Comparison of ENCODE assay signal across 8 mouse cellular contexts in the genomic region with DNA sequence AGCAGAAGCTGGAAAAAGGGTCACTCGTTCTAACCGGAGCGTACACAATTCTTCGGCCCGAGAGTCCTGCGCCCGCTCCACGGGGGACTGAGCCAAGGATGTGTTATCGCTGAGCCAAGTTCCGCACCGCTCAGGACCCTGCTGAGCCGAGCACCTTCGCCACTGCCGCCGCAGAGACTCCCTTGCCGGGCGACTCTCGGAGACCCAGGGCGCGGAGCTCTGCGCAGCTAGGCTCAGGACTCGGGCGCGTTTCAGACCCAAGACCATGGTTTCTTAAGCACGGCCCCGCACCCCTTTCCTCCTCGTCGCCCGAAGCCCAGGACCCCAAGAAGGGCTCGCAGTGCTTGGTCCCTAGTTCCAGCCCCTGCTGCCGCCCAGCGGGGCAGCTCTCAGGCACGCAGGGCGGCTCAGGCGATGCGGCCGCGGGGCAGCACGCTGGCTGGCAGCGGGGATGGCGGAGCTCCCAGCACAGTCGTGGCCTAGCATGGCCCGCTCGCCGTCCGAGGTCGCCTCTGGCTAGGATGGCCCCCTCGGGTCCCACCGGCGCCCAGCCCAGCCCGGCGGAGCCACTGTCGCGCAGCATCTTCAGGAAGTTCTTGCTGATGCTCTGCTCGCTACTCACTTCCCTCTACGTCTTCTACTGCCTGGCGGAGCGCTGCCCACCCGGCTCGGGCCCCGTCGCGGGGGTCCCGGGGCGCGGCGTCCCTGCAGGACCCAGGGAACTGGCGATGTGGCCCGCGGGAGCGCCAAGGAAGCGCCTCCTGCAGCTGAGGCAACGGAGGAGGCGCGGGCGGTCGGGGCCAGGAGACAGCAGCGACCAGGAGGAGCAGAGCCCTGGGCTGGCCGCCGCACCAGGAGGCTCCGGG. TPM values are rescaled to one million over a fixed set of nuclear protein-coding genes. Genes with fewer than 3 reads are reported as not detected.
DNase-seq lines count a peak whose midpoint lies in the region; ATAC-seq and TF ChIP-seq lines count a peak whose summit lies in the region.

No protein-coding gene starts in this region.

- no peaks in the 10 kb centered on the region for H3K36me3 ChIP-seq in liver, embryonic 16.5 days (ENCODE audit: control insufficient read depth, insufficient read depth)
- no peaks in the 10 kb centered on the region for H3K36me3 ChIP-seq in neural tube, embryonic 11.5 days (ENCODE audit: control insufficient read depth, insufficient read depth, low read length)

- H3K27ac ChIP-seq in left cerebral cortex, adult 2 months = peak overlapping the region; percentile 19; the same call in 1 of the 2 replicates
- no peak overlapping the region for H3K27ac ChIP-seq in liver, embryonic 16.5 days (ENCODE audit: low read length)
- peak overlapping the region; percentile 67 for H3K27ac ChIP-seq in neural tube, embryonic 11.5 days (ENCODE audit: low read depth, low read length)

- peaks cover 29% of the 10 kb centered on the region for H3K27me3 ChIP-seq in liver, embryonic 16.5 days (ENCODE audit: control insufficient read depth, insufficient read depth, low read depth, low read length)
- H3K27me3 ChIP-seq in neural tube, embryonic 11.5 days (ENCODE audit: control insufficient read depth, insufficient read depth, low read length) = no peaks in the 10 kb centered on the region

- peak overlapping the region; percentile 26 for H3K9ac ChIP-seq in liver, embryonic 16.5 days (ENCODE audit: low read depth, low read length)
- peak overlapping the region; percentile 82 for H3K9ac ChIP-seq in neural tube, embryonic 11.5 days (ENCODE audit: low read length)

- under 1% methylated on average over 81 of the region's 81 CpGs for WGBS in liver, embryonic 16.5 days (ENCODE audit: insufficient replicate concordance)
- WGBS in neural tube, embryonic 11.5 days = under 1% methylated on average over 77 of the region's 81 CpGs

- peak; percentile 45 for ATAC-seq in granulocyte monocyte progenitor cell, adult 5-6 weeks (replicated peaks; ENCODE audit: poor library complexity, severe bottlenecking)
- 0 out of 2 replicates have a peak, but pooled peaks have one; percentile 13 for ATAC-seq in liver, embryonic 16.5 days (ENCODE audit: low read depth)
- peak; percentile 73 for ATAC-seq in neural tube, embryonic 11.5 days (ENCODE audit: insufficient read depth, low FRiP score, low TSS enrichment)

- no peaks in the 10 kb centered on the region for H3K9me3 ChIP-seq in liver, embryonic 16.5 days (replicated peaks; ENCODE audit: control insufficient read depth, low read length)
- H3K9me3 ChIP-seq in neural tube, embryonic 11.5 days (ENCODE audit: control insufficient read depth, low read length) = no peaks in the 10 kb centered on the region

- TF ChIP-seq CTCF in left cerebral cortex, adult 2 months (IDR thresholded peaks at IDR 0.05) = no peak

- intact Hi-C loops in left cerebral cortex, adult 2 months (cut with DNase I) = loop anchor here (2.0 to 5.0 kb wide), 2 partner anchors 358 to 515 kb away; partner anchors contain the start of gene Cox10

- H3K4me3 ChIP-seq in left cerebral cortex, adult 2 months = peak overlapping the region; percentile 50
- H3K4me3 ChIP-seq in liver, embryonic 16.5 days (ENCODE audit: low read depth, low read length) = peak overlapping the region; percentile 53
- H3K4me3 ChIP-seq in neural tube, embryonic 11.5 days (ENCODE audit: low read depth, low read length) = peak overlapping the region; percentile 62

- peak; percentile 14 to 25 for DNase-seq in left cerebral cortex, adult 2 months (ENCODE audit: extremely low spot score in 1 of 2, low spot score in 2 of 2)
- DNase-seq in left cerebral cortex, adult 11 months (ENCODE audit: low spot score) = no peak
- peak; percentile 78 for DNase-seq in embryo, embryonic 11 days
- peak; percentile 6 for DNase-seq in kidney, adult 11 months
- peak; percentile 75 for DNase-seq in neural tube, embryonic 11.5 days (ENCODE audit: low spot score)
- no peak for DNase-seq in B cell, adult 2 months

- H3K4me2 ChIP-seq in liver, embryonic 16.5 days (ENCODE audit: low read depth, low read length) = peak overlapping the region; percentile 71
- peak overlapping the region; percentile 97 for H3K4me2 ChIP-seq in neural tube, embryonic 11.5 days (ENCODE audit: low read depth)

- no peaks in the 10 kb centered on the region; the same call in none of the 2 replicates for H3K4me1 ChIP-seq in liver, embryonic 16.5 days (ENCODE audit: control insufficient read depth, low read depth, low read length)
- 0 out of 2 replicates have a peak, but pooled peaks cover 2% of the 10 kb centered on the region for H3K4me1 ChIP-seq in neural tube, embryonic 11.5 days (ENCODE audit: control insufficient read depth, insufficient read depth, low read length)

RNA-seq across cellular contexts. Expression of gene Hs3st3a1, which starts 0.6 kb away (rescaled TPM):
- total RNA-seq in left cerebral cortex, adult 2 months (2021) = 1 to 10 TPM; 1.1 TPM
- total RNA-seq in granulocyte monocyte progenitor cell, adult 5-6 weeks (2014; fragmentation: Nextera tagmentation) = not detected in 2 replicates
- total RNA-seq in granulocyte monocyte progenitor cell, adult 5-6 weeks (2017) = not detected in 2 replicates
- polyA plus RNA-seq in liver, embryonic 16.5 days (2015; fragmentation: Nextera tagmentation; extraction: Ambion mirVana) = 0.16 and 0.18 TPM in 2 replicates
- polyA plus RNA-seq in neural tube, embryonic 11.5 days (2014; fragmentation: Nextera tagmentation; extraction: Ambion mirVana) = 3.0 and 3.6 TPM in 2 replicates

RNA-seq across cellular contexts. Expression of gene F930015N05Rik, which starts 0.7 kb away (rescaled TPM):
- total RNA-seq in left cerebral cortex, adult 2 months (2021) = 1 to 10 TPM in 1 of 2 experiments, under 1 TPM in 1; 0.68 to 1.4 TPM
- not detected in 2 replicates for total RNA-seq in granulocyte monocyte progenitor cell, adult 5-6 weeks (2014; fragmentation: Nextera tagmentation)
- not detected in 2 replicates for total RNA-seq in granulocyte monocyte progenitor cell, adult 5-6 weeks (2017)
- polyA plus RNA-seq in liver, embryonic 16.5 days (2015; fragmentation: Nextera tagmentation; extraction: Ambion mirVana) = 0.15 TPM in 1 of 2 replicates, not detected in the other
- polyA plus RNA-seq in neural tube, embryonic 11.5 days (2014; fragmentation: Nextera tagmentation; extraction: Ambion mirVana) = 1.6 and 1.8 TPM in 2 replicates

Comparison
In these comparisons a context has a peak if more than half of its experiments do, and no peak if none do; other contexts are left out.
1. DNase-seq: peak in left cerebral cortex, adult 2 months (2 of 2), embryo, embryonic 11 days (single experiment), kidney, adult 11 months (single experiment) and neural tube, embryonic 11.5 days (single experiment); none in left cerebral cortex, adult 11 months (single experiment) and B cell, adult 2 months (0 of 2).
2. ATAC-seq: peak in every context shown above with its lines; median percentile 73 in neural tube, embryonic 11.5 days; 45 in granulocyte monocyte progenitor cell, adult 5-6 weeks; 13 in liver, embryonic 16.5 days.
3. Peak in every context shown above with its lines, with median percentiles within 50 percentile points of each other: H3K4me3 ChIP-seq.